In the genomic region with DNA sequence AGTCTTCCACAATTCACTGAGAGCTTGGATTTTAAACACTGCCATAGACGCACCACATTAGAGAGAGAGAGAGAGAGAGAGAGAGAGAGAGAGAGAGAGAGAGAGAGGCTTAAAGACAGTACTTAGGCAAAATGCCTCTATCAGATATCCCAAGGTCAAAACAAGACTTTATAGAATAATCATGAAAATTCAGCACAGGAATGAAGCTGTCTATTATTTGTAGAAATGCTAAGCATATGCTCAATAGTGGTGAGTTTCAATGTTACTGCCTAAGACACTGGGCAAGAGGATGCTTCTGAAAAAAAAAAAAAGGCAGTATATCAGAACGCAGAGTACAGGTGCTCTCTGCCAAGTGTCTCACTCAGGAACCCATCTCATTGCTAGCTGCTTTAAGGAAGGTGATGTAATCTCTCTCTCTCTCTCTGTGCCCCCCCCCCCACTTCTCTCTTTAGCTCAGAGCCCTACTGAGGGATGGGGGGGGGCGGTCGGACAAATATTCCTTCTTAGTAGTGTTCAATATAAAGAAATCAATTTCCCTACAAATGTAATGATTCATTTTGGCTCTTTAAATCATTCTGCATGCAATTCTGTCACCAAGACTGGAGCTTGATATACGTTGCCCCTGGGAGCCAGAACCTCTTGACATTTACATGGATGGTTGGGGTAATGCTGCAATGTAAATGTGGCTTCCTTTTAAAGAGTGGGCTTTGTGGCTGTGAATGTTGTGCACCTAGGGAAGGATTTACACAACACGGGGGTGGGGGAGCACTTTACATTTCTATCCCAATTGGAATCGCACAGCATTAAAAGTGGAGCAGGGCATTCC, we compare ENCODE assay signal across 8 mouse cellular contexts.
DNase-seq lines count a peak whose midpoint lies in the region; ATAC-seq and TF ChIP-seq lines count a peak whose summit lies in the region.

No protein-coding gene starts in this region.

- peaks cover 17% of the 10 kb centered on the region for H3K36me3 ChIP-seq in thymus, adult 2 months (ENCODE audit: control insufficient read depth, insufficient read depth, low read length)
- H3K36me3 ChIP-seq in intestine, postnatal 0 days (ENCODE audit: control insufficient read depth, insufficient read depth) = peaks cover 10% of the 10 kb centered on the region
- peaks cover 4% of the 10 kb centered on the region; the same call in 1 of the 2 replicates for H3K36me3 ChIP-seq in stomach, embryonic 15.5 days

- peak overlapping the region; percentile 27 for H3K4me3 ChIP-seq in thymus, adult 2 months (ENCODE audit: control insufficient read depth, insufficient read depth, low read length)
- H3K4me3 ChIP-seq in intestine, postnatal 0 days (ENCODE audit: low read depth, low read length) = no peak overlapping the region
- peak overlapping the region; percentile 58 for H3K4me3 ChIP-seq in stomach, embryonic 15.5 days (replicated peaks)

- no peak for TF ChIP-seq POLR2A in thymus, adult 2 months (IDR thresholded peaks at IDR 0.05; ENCODE audit: control insufficient read depth, extremely low read depth, insufficient read depth, low read length, poor library complexity)

- no peak overlapping the region for H3K9ac ChIP-seq in intestine, postnatal 0 days (ENCODE audit: low read depth, low read length)
- H3K9ac ChIP-seq in stomach, embryonic 15.5 days = no peak overlapping the region

- no peaks in the 10 kb centered on the region for H3K9me3 ChIP-seq in intestine, postnatal 0 days (ENCODE audit: control insufficient read depth)
- H3K9me3 ChIP-seq in stomach, embryonic 15.5 days = no peaks in the 10 kb centered on the region

- H3K4me2 ChIP-seq in intestine, postnatal 0 days (replicated peaks; ENCODE audit: low read depth) = peak overlapping the region; percentile 90; the same call in 1 of the 2 replicates
- peak overlapping the region; percentile 90 for H3K4me2 ChIP-seq in stomach, embryonic 15.5 days

- H3K4me1 ChIP-seq in thymus, adult 2 months (replicated peaks; ENCODE audit: control insufficient read depth, insufficient read depth, low read length) = peaks cover 35% of the 10 kb centered on the region
- H3K4me1 ChIP-seq in intestine, postnatal 0 days (replicated peaks; ENCODE audit: control insufficient read depth, insufficient read depth, low read length) = peaks cover 8% of the 10 kb centered on the region; the same call in 1 of the 2 replicates
- peaks cover 11% of the 10 kb centered on the region for H3K4me1 ChIP-seq in stomach, embryonic 15.5 days

- WGBS in thymus, adult 2 months = 58% methylated on average over 7 of the region's 7 CpGs
- WGBS in intestine, postnatal 0 days = 68% methylated on average over 7 of the region's 7 CpGs
- 65% methylated on average over 7 of the region's 7 CpGs for WGBS in stomach, embryonic 15.5 days

- H3K27me3 ChIP-seq in thymus, adult 2 months (ENCODE audit: control insufficient read depth, insufficient read depth, low read length) = no peaks in the 10 kb centered on the region
- no peaks in the 10 kb centered on the region for H3K27me3 ChIP-seq in intestine, postnatal 0 days (replicated peaks; ENCODE audit: control insufficient read depth, insufficient read depth, low read length)
- H3K27me3 ChIP-seq in stomach, embryonic 15.5 days (replicated peaks) = no peaks in the 10 kb centered on the region

- peak overlapping the region; percentile 88 for H3K27ac ChIP-seq in thymus, adult 2 months (ENCODE audit: control insufficient read depth, insufficient read depth, low read length)
- H3K27ac ChIP-seq in intestine, postnatal 0 days (ENCODE audit: low read depth, low read length) = no peak overlapping the region
- H3K27ac ChIP-seq in stomach, embryonic 15.5 days = peak overlapping the region; percentile 86

- no peak for TF ChIP-seq CTCF in thymus, adult 2 months (IDR thresholded peaks at IDR 0.05; ENCODE audit: borderline replicate concordance, control insufficient read depth, extremely low read depth, insufficient read depth, low read length, poor library complexity)
- no peak for TF ChIP-seq CTCF in intestine, postnatal 0 days (IDR thresholded peaks at IDR 0.05; ENCODE audit: low read depth)

- DNase-seq in frontal cortex, postnatal 36 days (ENCODE audit: low spot score in 2 of 2) = no peak
- DNase-seq in thymus, adult 2 months = no peak
- DNase-seq in thymus, postnatal 36 days = no peak
- no peak for DNase-seq in gastrocnemius, adult 18-20 months (ENCODE audit: low spot score)

- ATAC-seq in frontal cortex, adult (ENCODE audit: low TSS enrichment) = peak; percentile 20
- ATAC-seq in intestine, postnatal 0 days = no peak
- no peak for ATAC-seq in stomach, embryonic 15.5 days (ENCODE audit: insufficient read depth, low FRiP score, low read depth)
- ATAC-seq in megakaryocyte progenitor cell, adult 5-6 weeks (replicated peaks; ENCODE audit: poor library complexity) = no peak
